Mouse (Mus musculus) heart, postnatal 0 days (tissue): Measurements from ENCODE around the gene Prlh. TPM values are rescaled to one million over a fixed set of nuclear protein-coding genes. Genes with fewer than 3 reads are reported as not detected.

Experiments
- ATAC-seq: fragments of 200-750 bp; cut with Nextera tagmentation; 2 replicates; pipeline ENCODE4 v1.8.0; 2017; ENCODE audit warnings: low read depth, moderate number of reproducible peaks, moderate library complexity; ENCODE audit not compliant: insufficient read depth
- DNase-seq: peaks from one replicate; pipeline ENCODE4 v3.0.0-alpha.2; 2016; ENCODE audit warnings: low spot score
- H3K27ac ChIP-seq: fragments of 300-500 bp; sonication (generic); 2 replicates; pipeline ENCODE4 v1.5.1; 2014; ENCODE audit warnings: low read depth, mild to moderate bottlenecking
- H3K27me3 ChIP-seq: fragments of 300-500 bp; sonication (generic); 2 replicates; pipeline ENCODE4 v1.6.1; 2014; ENCODE audit warnings: low read length, mixed read lengths; ENCODE audit not compliant: control insufficient read depth, insufficient read depth
- H3K36me3 ChIP-seq: fragments of 300-500 bp; sonication (generic); replicated peaks from 2 replicates; pipeline ENCODE4 v1.6.1; 2014; ENCODE audit warnings: low read length, mixed read lengths; ENCODE audit not compliant: control insufficient read depth, insufficient read depth
- H3K4me1 ChIP-seq: fragments of 300-500 bp; sonication (generic); 2 replicates; pipeline ENCODE4 v1.6.1; 2014; ENCODE audit warnings: antibody characterized with exemption; ENCODE audit not compliant: control insufficient read depth, insufficient read depth
- H3K4me2 ChIP-seq: fragments of 300-500 bp; sonication (generic); 2 replicates; pipeline ENCODE4 v1.6.1; 2014; ENCODE audit warnings: low read depth, mild to moderate bottlenecking, low read length, moderate library complexity
- H3K4me3 ChIP-seq: fragments of 300-500 bp; sonication (generic); 2 replicates; pipeline ENCODE4 v1.5.1; 2014; ENCODE audit warnings: low read depth, low read length
- H3K9ac ChIP-seq: fragments of 300-500 bp; sonication (generic); replicated peaks from 2 replicates; pipeline ENCODE4 v1.6.1; 2014; ENCODE audit warnings: low read depth, low read length, mixed read lengths
- H3K9me3 ChIP-seq: fragments of 300-500 bp; sonication (generic); replicated peaks from 2 replicates; pipeline ENCODE4 v1.6.1; 2016; ENCODE audit warnings: low read length; ENCODE audit not compliant: control insufficient read depth
- CTCF ChIP-seq: IDR thresholded peaks from 2 replicates; pipeline ENCODE4 v1.5.1; 2016; ENCODE audit warnings: antibody characterized with exemption, control low read depth, low read depth
- EP300 ChIP-seq: IDR thresholded peaks from 2 replicates; pipeline ENCODE4 v1.6.1; 2016; ENCODE audit warnings: antibody characterized with exemption, low read depth
- WGBS: fragments of 180-500 bp; shearing (Covaris S2); extraction: QIAGEN DNeasy Blood & Tissue Kit; methylation state at CpG from one replicate; pipeline ENCODE4 v1.1.7; 2014; 5-methylcytosine and 5-hydroxymethylcytosine counted together
- polyA plus RNA-seq: library from polyadenylated mRNA; unstranded; fragments of >200 nt; fragmentation: Nextera tagmentation; extraction: Ambion mirVana; gene quantifications from 2 replicates; pipeline ENCODE4 v1.2.1, GENCODE M21; 2015
- total RNA-seq: library from RNA; depleted of rRNA; stranded (reverse); fragments of >200 nt; gene quantifications from 2 replicates; pipeline ENCODE4 v1.2.3, GENCODE M21; 2014; ENCODE audit warnings: low replicate concordance; rRNA removed

Gene Prlh
- total and polyA plus RNA-seq, 2 experiments from 2014 or later, result not detected

GRCm38 (mm10) chr1:90999911-91000601 is 47.1 kb downstream of the Prlh start:
- H3K27ac ChIP-seq, result peak overlapping the region; percentile 98
- peak overlapping the region; percentile 99 for H3K9ac ChIP-seq
- no peaks in the 10 kb centered on the region; the same call in 1 of the 2 replicates for H3K9me3 ChIP-seq
- peaks cover 54% of the 10 kb centered on the region for H3K4me1 ChIP-seq
- no peaks in the 10 kb centered on the region; the same call in 1 of the 2 replicates for H3K36me3 ChIP-seq
- TF ChIP-seq EP300, result peak; percentile 42; the same call in 1 of the 2 replicates
- 0 out of 2 replicates have a peak, but pooled peaks have one; percentile 12 for TF ChIP-seq CTCF
- ATAC-seq (peak; percentile 73), DNase-seq (peak; percentile 89)
- peak overlapping the region; percentile 92 for H3K4me2 ChIP-seq
- 25% methylated on average over 10 of the region's 10 CpGs for WGBS
- H3K27me3 ChIP-seq, result no peaks in the 10 kb centered on the region
- H3K4me3 ChIP-seq, result peak overlapping the region; percentile 98

GRCm38 (mm10) chr1:91001101-91001500 is 48.2 kb downstream of the Prlh start:
- Histone ChIP-seq H3K27me3 (no peaks in the 10 kb centered on the region), H3K4me3 (peak overlapping the region; percentile 98; the same call in 1 of the 2 replicates), H3K27ac (peak overlapping the region; percentile 98), H3K9ac (peak overlapping the region; percentile 99), H3K9me3 (no peaks in the 10 kb centered on the region), H3K4me2 (peak overlapping the region; percentile 92), H3K4me1 (peaks cover 54% of the 10 kb centered on the region), H3K36me3 (no peaks in the 10 kb centered on the region; the same call in 1 of the 2 replicates)
- ATAC-seq (no peak), DNase-seq (no peak)
- 31% methylated on average over 3 of the region's 3 CpGs for WGBS
- no peak for TF ChIP-seq CTCF
- no peak for TF ChIP-seq EP300

- H3K9me3 ChIP-seq, result no peaks in the 10 kb centered on the region
- no peaks in the 10 kb centered on the region; the same call in 1 of the 2 replicates for H3K36me3 ChIP-seq
- no peak overlapping the region for H3K4me3 ChIP-seq
- WGBS, result 51% methylated on average over 3 of the region's 3 CpGs
- peak overlapping the region; percentile 92 for H3K4me2 ChIP-seq
- no peak for DNase-seq
- ATAC-seq, result no peak
- no peaks in the 10 kb centered on the region for H3K27me3 ChIP-seq
- H3K27ac ChIP-seq, result peak overlapping the region; percentile 98
- TF ChIP-seq CTCF, result no peak
- no peak for TF ChIP-seq EP300
- H3K9ac ChIP-seq, result peak overlapping the region; percentile 2; the same call in 1 of the 2 replicates
- peaks cover 54% of the 10 kb centered on the region for H3K4me1 ChIP-seq
Observed at GRCm38 (mm10) chr1:91001871-91002539, 49.1 kb downstream of the Prlh start.

DNA sequence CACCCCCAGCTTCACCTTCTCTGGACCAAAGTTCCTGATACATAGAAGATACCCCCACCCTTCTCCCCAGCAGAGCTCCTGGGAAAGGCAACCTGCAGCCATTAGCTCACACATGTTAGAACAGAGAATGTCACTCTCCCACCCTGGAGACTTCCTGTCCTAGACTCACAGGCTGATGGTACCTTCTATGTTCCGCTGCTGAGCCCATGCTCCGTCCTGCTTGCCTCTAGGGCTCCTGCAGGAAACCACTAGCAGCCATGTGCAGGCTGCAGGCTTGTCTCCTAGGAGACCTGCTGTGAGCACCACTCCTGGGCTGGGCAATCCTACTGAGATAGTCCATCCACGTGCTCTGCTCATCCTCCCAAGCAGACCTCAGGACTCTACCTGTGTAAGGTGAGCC is 49.7 kb downstream of the Prlh start:
- no peak overlapping the region for H3K4me3 ChIP-seq
- DNase-seq (no peak), ATAC-seq (no peak)
- no peaks in the 10 kb centered on the region; the same call in 1 of the 2 replicates for H3K36me3 ChIP-seq
- no peak for TF ChIP-seq EP300
- no peak for TF ChIP-seq CTCF
- no peaks in the 10 kb centered on the region for H3K9me3 ChIP-seq
- H3K4me1 ChIP-seq, result peaks cover 52% of the 10 kb centered on the region
- H3K4me2 ChIP-seq, result no peak overlapping the region
- H3K27me3 ChIP-seq, result no peaks in the 10 kb centered on the region
- peak overlapping the region; percentile 98 for H3K27ac ChIP-seq
- no peak overlapping the region for H3K9ac ChIP-seq
- 43% methylated on average over 3 of the region's 3 CpGs for WGBS

Other genes starting within 250 kb of the Prlh start
- 81.7 and 110 TPM in 2 replicates for gene Col6a3, start 109.1 kb upstream of the Prlh start, total RNA-seq
- gene Col6a3, start 109.1 kb upstream of the Prlh start, polyA plus RNA-seq, result 14.2 and 15.1 TPM in 2 replicates
- 0.04 and 0.27 TPM in 2 replicates for gene Mlph, start 38.0 kb upstream of the Prlh start, total RNA-seq
- 0.12 TPM in 2 replicates for gene Mlph, start 38.0 kb upstream of the Prlh start, polyA plus RNA-seq
- gene Rab17, start 16.6 kb downstream of the Prlh start, total RNA-seq, result 7.1 and 8.4 TPM in 2 replicates
- gene Rab17, start 16.6 kb downstream of the Prlh start, polyA plus RNA-seq, result 5.1 and 5.6 TPM in 2 replicates
- 120 and 135 TPM in 2 replicates for gene Lrrfip1, start 45.6 kb downstream of the Prlh start, total RNA-seq
- 140 and 168 TPM in 2 replicates for gene Lrrfip1, start 45.6 kb downstream of the Prlh start, polyA plus RNA-seq
- 0.04 and 4.4 TPM in 2 replicates for gene Rbm44, start 192.0 kb downstream of the Prlh start, total RNA-seq
- 0.71 and 0.97 TPM in 2 replicates for gene Rbm44, start 192.0 kb downstream of the Prlh start, polyA plus RNA-seq
- gene Ramp1, start 226.7 kb downstream of the Prlh start, total RNA-seq, result 46.7 and 59.5 TPM in 2 replicates
- 62.4 and 65.5 TPM in 2 replicates for gene Ramp1, start 226.7 kb downstream of the Prlh start, polyA plus RNA-seq